Mouse (Mus musculus): ENCODE measurements around the gene Alox12e.
"Not testable (repeated sequence)": the region's sequence is repeated elsewhere in the genome, so short reads cannot be mapped to it uniquely, and the experiment has no call there.

Gene Alox12e

DNA sequence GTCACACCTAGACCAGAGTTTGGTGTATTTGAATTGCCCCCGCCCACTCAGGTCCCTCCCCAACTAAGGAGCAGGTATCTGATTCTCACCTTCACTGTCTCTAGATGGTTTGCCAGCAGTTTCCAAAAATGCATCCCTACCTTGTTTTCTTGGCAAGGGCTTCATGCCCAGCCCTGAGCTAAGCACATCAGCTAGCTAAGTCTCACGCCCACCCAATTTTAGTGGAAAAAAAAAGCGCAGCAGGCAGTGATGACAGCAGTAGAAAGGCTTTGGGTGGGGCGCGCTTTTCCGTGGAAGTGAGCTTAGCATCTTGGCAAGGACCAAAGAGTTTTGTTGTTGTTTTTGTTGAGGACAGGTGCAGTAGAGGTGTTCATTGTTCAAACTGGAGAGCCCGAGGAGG lies at the start of gene Alox12e:
Gene Alox12e, minus strand, starts transcription at position 101 of the 400 bp plus-strand sequence.
- DNase-seq, result no peak

GRCm38 (mm10) chr11:70368626-70369025 lies 46.2 kb upstream of the Alox12e start:
- not testable (repeated sequence) for DNase-seq

DNA sequence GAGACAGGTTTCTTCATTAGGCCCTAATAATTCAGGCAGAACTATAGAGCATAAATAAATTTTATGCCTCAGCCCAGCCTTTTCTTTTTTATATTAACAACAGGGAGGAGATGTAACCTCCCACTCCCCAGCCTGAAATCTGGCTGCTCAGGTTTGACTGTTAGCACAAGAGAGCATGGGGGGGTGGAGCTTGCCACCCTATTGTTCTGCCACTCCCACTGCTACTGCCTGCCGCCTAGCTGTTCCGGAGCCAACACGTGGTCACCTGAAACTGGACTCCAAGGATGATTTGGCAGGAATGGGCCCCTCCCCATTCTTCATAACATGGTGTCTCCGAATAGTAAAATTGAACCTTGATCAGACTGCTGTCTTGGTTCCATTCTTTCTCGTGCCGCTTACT lies 45.3 kb upstream of the Alox12e start:
- DNase-seq, result not testable (repeated sequence)

- peak in 1 of 2 experiments; percentile 8 for DNase-seq
Observed at GRCm38 (mm10) chr11:70351868-70352267, 29.4 kb upstream of the Alox12e start, which contains the start of gene Alox15. Gene Alox15 (minus strand): TSS chr11:70352031.

- no peak for DNase-seq
Observed at GRCm38 (mm10) chr11:70348630-70349029, 26.2 kb upstream of the Alox12e start.

DNA sequence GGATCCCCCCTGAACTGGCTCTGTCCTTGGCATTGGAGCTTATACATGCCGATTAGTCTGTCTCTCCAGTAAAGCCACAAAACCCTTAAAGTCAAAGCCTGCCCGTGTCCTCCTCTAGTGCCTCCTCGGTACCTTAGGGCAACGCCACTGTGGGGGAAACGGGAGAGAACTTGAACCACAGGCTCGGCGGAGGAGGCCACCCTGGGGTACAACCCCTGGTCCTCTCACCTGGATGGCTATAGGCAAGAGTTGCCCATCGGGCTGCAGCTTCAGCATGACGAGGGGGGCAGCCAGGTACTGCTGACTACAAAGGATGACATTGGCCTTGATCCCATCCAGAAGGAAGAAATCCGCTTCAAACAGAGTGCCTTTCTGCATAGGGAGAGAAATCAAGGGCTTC lies 25.4 kb upstream of the Alox12e start:
- no peak for DNase-seq

DNA sequence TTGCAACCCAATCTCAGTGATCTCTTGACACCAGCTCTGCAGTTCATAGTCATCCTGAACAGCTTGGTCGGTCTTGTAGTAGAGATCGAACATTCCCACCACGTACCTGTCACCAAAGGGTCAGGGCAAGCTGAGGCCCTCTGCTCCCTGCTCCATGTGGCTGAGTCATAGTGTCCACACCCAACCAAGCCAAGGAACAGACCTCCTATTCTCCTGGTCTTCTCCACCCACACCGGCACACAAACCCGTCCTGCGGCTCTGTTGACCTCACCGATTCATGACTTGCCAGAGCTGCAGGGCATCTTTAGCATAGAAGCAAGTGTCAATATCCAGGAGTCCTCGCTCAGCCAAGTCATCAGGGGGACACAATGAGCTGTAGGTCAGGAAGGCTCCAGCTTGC lies 23.1 kb upstream of the Alox12e start:
- DNase-seq, result no peak

GRCm38 (mm10) chr11:70345061-70345460 lies 22.6 kb upstream of the Alox12e start:
- no peak for DNase-seq

- DNase-seq, result no peak
Observed at GRCm38 (mm10) chr11:70339481-70339880, 17.1 kb upstream of the Alox12e start.

DNA sequence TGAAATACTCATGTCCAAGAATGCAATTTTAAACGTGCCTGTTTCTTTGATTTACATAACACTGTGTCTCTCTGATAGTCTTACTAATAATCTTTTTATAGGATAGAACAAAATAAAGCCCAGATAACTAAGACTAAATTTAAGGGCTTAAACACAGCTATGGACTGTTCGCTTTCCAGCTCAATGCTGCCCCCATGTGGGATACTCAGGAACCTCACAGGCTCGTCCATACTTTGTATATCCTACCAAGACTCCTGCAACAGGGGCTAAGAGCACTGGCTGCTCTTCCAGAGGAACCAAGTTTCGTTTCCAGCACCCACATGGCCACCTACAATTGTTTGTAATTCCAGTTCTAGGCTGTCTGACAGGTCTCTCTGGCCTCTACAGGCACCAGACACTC lies 12.0 kb upstream of the Alox12e start:
- DNase-seq, result peak in 1 of 2 experiments; percentile 51

- DNase-seq, result no peak
Observed at GRCm38 (mm10) chr11:70324726-70325125, 2.3 kb upstream of the Alox12e start.

DNA sequence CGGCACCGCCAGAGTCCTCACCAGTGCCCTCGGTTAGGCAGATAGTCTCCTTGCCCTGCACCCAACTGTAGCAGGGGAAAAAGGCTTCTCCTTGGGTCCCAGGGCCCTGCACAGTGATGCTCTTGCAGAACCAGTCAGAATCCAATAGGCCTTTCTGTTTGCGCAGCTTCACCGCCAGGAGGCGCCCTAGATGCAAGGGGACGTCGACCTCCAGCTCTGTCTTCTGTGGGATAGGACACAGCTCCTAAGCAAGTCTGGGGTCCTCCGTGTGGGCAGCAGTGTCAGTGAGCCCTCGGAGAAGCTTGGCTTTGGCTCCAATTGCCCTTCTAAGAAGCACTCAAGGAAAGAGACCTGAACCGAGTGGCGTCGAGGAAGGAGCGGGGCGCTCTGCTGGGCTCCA lies 764 bp downstream of the Alox12e start:
- peak in 1 of 2 experiments; percentile 40 for DNase-seq

DNA sequence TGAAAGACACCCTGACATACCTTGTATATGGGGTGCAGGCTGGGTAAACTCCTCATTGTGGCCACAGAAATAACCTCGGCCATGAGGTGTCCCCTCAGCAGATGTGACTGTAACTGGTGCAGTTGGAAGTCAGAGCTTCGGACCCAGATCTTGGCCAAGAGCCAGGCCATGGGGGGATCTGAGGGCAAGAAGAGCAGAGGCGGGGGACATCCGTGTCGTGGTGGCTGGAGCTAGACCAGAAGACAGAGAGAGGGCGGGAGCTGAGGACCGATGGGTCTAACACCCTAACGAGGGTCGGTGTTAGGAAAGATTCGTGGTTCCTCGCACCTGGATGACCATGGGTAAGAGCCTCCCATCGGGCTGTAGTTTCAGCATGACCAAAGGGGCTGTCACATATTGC lies 2.8 kb downstream of the Alox12e start:
- no peak for DNase-seq

DNA sequence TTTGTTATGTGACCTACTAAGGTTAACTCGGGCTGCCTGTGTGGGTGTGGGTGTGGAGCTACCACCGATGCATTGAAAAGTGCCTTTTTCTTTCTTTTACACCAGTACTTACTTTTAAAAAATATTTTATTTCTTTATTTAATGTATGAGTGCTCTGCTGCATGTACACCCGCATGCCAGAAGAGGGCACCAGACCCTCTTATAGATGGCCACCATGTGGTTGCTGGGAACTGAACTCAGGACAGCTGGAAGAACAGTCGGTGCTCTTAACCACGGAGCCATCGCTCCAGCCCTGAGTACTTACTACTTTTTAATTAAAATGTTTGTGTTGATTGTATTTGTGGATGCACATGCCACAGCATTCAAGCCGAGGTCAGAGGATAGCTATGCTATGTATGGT lies 8.6 kb downstream of the Alox12e start:
- DNase-seq, result peak in 1 of 2 experiments; percentile 39

GRCm38 (mm10) chr11:70309341-70309740 lies 13.1 kb downstream of the Alox12e start:
- peak in 1 of 2 experiments; percentile 21 for DNase-seq

- DNase-seq, result peak in 1 of 2 experiments; percentile 16
Observed at GRCm38 (mm10) chr11:70308296-70308695, 14.1 kb downstream of the Alox12e start.

- peak in 1 of 2 experiments; percentile 26 for DNase-seq
Observed at GRCm38 (mm10) chr11:70306159-70306558, 16.3 kb downstream of the Alox12e start.

- DNase-seq, result no peak
Observed at GRCm38 (mm10) chr11:70302293-70302692, 20.1 kb downstream of the Alox12e start.

GRCm38 (mm10) chr11:70297836-70298454 lies 24.5 kb downstream of the Alox12e start:
- peak in 1 of 2 experiments; percentile 21 for DNase-seq

GRCm38 (mm10) chr11:70297405-70297804 lies 25.0 kb downstream of the Alox12e start:
- DNase-seq, result no peak

- DNase-seq, result no peak
Observed at GRCm38 (mm10) chr11:70293881-70294280, 28.5 kb downstream of the Alox12e start.

- no peak for DNase-seq
Observed at GRCm38 (mm10) chr11:70291235-70291634, 31.2 kb downstream of the Alox12e start.

DNA sequence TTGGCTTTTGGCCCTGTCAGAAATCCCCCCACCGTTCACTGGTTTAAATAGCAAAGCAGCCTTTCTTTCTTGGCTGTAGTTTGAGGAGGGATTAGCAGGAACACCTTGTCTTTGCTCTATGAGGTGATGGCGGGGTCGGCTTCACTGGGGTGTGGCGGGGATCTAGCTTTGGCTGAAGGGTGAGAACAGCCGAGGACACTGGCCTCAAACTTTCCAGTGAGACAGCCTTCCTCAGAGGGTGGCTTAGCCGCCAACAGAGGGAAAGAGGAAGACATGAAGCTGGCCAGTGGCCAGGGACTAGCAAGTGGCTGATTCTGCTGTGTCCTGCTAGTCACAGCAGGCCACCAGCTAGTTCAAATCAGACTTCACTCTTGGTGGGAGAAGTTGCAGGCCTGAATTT lies 33.2 kb downstream of the Alox12e start:
- DNase-seq, result no peak

DNA sequence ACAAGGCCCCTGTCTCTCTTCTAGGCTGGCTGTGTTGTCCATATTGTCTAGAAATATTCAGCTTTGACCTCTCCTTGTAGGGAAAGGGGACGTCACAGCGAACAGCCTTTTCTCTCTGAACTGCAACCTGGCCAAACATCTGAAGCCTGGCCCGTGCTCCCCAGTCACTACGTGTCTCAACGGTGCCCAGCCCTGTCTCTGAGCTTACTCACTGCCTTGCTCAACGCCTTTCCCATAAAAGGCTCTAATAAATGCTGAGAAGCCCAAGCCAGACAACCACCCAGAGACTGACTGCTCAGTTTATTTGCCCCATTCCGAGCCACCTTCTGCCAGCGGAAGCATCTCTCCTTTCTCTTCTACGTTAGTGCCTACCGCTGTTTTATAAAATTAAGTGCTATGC lies 34.3 kb downstream of the Alox12e start:
- no peak for DNase-seq

DNA sequence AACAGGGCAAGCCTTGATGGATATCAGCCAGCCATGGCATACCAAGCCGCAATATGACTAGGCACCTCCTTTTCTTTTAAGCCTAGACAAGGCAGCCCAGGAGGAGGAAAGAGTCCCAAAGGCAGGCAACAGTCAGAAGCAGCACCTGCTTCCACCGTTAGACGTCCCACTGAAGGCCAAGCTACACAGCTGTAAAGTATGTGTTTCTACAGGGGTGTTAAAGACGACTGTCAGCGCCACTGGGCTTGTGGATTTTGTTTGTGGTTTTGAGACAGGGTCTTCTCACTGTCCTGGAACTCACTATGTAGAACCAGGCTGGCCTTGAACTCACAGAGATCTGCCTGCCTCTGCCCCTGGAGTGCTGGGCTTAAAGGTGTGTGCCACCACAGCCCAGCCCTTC lies 36.7 kb downstream of the Alox12e start:
- no peak for DNase-seq
